Mouse (Mus musculus) liver, embryonic 11.5 days (tissue): ENCODE measurements around the gene Ptprn2. TPM values are rescaled to one million over a fixed set of nuclear protein-coding genes. Genes with fewer than 3 reads are reported as not detected.
A peak's percentile ranks its signal among the peaks of the same experiment; 100 is the strongest.

Experiments used
- ATAC-seq: fragments of 200-750 bp; cut with Nextera tagmentation; replicated peaks from 2 replicates; pipeline ENCODE4 v1.8.0; 2017; ENCODE audit warnings: moderate number of reproducible peaks, mild to moderate bottlenecking, moderate TSS enrichment, moderate library complexity; ENCODE audit not compliant: low FRiP score
- DNase-seq: peaks from one replicate; pipeline ENCODE4 v3.0.0-alpha.2; 2017; ENCODE audit warnings: low spot score
- H3K27ac ChIP-seq: fragments of 300-500 bp; sonication (generic); 2 replicates; pipeline ENCODE4 v1.5.1; 2014; ENCODE audit warnings: mild to moderate bottlenecking, low read depth, low read length, control low read depth
- H3K27me3 ChIP-seq: fragments of 300-500 bp; sonication (generic); replicated peaks from 2 replicates; pipeline ENCODE4 v1.6.1; 2014; ENCODE audit warnings: low read length, mixed read lengths; ENCODE audit not compliant: control insufficient read depth, insufficient read depth
- H3K36me3 ChIP-seq: fragments of 300-500 bp; sonication (generic); 2 replicates; pipeline ENCODE4 v1.6.1; 2014; ENCODE audit warnings: mild to moderate bottlenecking, low read length, moderate library complexity, mixed read lengths; ENCODE audit not compliant: control insufficient read depth, insufficient read depth
- H3K4me1 ChIP-seq: fragments of 300-500 bp; sonication (generic); replicated peaks from 2 replicates; pipeline ENCODE4 v1.6.1; 2014; ENCODE audit warnings: low read length, mixed read lengths; ENCODE audit not compliant: control insufficient read depth, insufficient read depth
- H3K4me2 ChIP-seq: fragments of 300-500 bp; sonication (generic); 2 replicates; pipeline ENCODE4 v1.6.1; 2014; ENCODE audit warnings: mild to moderate bottlenecking, control low read depth, moderate library complexity
- H3K4me3 ChIP-seq: fragments of 300-500 bp; sonication (generic); 2 replicates; pipeline ENCODE4 v1.5.1; 2014; ENCODE audit warnings: low read depth, low read length, control low read depth
- H3K9ac ChIP-seq: fragments of 300-500 bp; sonication (generic); 2 replicates; pipeline ENCODE4 v1.6.1; 2014; ENCODE audit warnings: low read depth, low read length, control low read depth
- H3K9me3 ChIP-seq: fragments of 300-500 bp; sonication (generic); 2 replicates; pipeline ENCODE4 v1.6.1; 2016; ENCODE audit warnings: low read length, inconsistent platforms, mixed read lengths; ENCODE audit not compliant: control insufficient read depth
- WGBS: fragments of 180-500 bp; shearing (Covaris S2); extraction: QIAGEN DNeasy Blood & Tissue Kit; methylation state at CpG from one replicate; pipeline ENCODE4 v1.1.7; 2014; 5-methylcytosine and 5-hydroxymethylcytosine counted together
- polyA plus RNA-seq: library from polyadenylated mRNA; unstranded; fragments of >200 nt; fragmentation: Nextera tagmentation; extraction: Ambion mirVana; gene quantifications from 2 replicates; pipeline ENCODE4 v1.2.1, GENCODE M21; 2014

Gene Ptprn2
- polyA plus RNA-seq, 1 experiment from 2014 or later = 0.11 TPM

DNA sequence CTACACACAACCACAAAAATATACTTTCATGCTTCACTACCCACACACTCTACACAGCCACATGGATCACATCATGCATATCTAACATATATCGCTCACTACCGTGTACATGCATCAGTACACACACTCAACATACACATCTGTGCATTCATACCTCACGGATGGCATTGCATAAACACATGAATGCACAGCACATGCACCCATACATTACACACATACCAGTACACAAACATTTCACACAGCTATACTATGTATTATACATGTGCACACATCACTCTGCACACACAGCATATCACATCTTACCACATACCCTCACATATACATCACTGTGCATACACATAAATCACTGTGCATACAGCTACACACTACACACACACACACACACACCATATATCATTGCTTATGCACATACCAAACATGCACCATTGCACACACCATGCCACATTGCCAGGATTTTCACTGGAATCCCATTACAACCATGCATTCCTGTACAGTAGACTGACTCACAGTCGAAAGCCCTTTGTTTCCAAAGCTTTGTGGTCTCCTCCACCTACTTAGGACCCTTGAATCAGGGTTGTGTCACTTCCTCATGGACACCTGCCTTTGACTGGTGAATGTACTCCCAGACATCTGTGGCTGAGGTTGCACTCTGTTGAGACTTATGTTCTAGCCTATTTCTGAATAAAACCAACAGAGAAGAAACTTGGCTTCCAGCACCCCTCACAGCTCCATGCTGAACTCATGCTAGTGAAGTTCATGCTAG is 607.0 kb downstream of the Ptprn2 start:
- no peaks in the 10 kb centered on the region for H3K27me3 ChIP-seq
- H3K4me1 ChIP-seq = no peaks in the 10 kb centered on the region
- H3K36me3 ChIP-seq = no peaks in the 10 kb centered on the region
- H3K9me3 ChIP-seq = no peaks in the 10 kb centered on the region
- H3K27ac ChIP-seq = no peak overlapping the region
- no peak overlapping the region for H3K9ac ChIP-seq
- 86% methylated on average over 4 of the region's 4 CpGs for WGBS
- H3K4me2 ChIP-seq = no peak overlapping the region
- no peak for DNase-seq
- no peak overlapping the region for H3K4me3 ChIP-seq
- ATAC-seq = no peak

DNA sequence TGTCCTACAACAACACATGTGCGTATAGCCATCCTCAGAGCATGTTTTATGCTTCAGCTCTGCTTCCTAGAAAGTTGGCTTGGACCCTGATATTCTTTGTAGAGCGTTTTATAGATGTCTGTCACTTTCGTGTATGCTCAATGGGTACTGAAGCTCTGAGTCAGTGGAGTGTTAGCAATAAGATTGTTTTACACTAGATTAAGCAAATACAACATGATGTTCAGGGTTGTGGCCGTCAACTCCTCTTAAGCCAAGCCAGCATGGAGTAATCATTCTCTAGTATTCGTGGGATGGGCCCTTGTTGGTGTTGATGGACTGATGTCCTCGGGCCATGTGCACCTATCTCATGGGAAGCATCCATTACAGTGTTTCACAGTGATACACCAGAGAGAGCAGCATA is 610.4 kb downstream of the Ptprn2 start:
- no peak for ATAC-seq
- H3K4me2 ChIP-seq = no peak overlapping the region
- WGBS = 74% methylated on average over 6 of the region's 6 CpGs
- no peak overlapping the region for H3K27ac ChIP-seq
- H3K36me3 ChIP-seq = no peaks in the 10 kb centered on the region
- DNase-seq = no peak
- H3K4me1 ChIP-seq = no peaks in the 10 kb centered on the region; the same call in 1 of the 2 replicates
- no peak overlapping the region for H3K4me3 ChIP-seq
- H3K27me3 ChIP-seq = no peaks in the 10 kb centered on the region
- H3K9ac ChIP-seq = no peak overlapping the region
- H3K9me3 ChIP-seq = no peaks in the 10 kb centered on the region

DNA sequence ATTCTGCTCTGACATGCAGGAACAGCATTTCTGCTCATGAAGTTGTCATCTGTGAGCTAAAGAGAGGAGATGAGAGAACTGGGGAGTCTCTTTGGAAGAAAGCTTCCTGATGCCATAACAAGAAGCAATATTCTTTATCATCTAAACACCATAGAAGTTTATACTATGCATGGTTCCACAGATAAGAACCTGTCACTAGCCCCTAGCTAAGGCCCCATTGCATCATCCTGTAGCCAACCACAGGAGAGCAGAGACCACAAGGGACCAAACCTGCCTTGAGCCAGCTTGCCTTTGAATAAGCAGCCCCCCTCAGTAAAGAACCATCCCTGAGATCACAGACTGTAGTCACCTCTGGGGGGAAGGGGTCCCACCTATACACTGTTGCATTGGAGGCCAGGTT is 612.8 kb downstream of the Ptprn2 start:
- H3K9ac ChIP-seq = no peak overlapping the region
- ATAC-seq (peak; percentile 76), DNase-seq (no peak)
- H3K4me3 ChIP-seq = no peak overlapping the region
- H3K4me1 ChIP-seq = no peaks in the 10 kb centered on the region; the same call in 1 of the 2 replicates
- no peak overlapping the region for H3K27ac ChIP-seq
- H3K4me2 ChIP-seq = no peak overlapping the region
- H3K36me3 ChIP-seq = no peaks in the 10 kb centered on the region
- H3K27me3 ChIP-seq = no peaks in the 10 kb centered on the region
- no peaks in the 10 kb centered on the region for H3K9me3 ChIP-seq

DNA sequence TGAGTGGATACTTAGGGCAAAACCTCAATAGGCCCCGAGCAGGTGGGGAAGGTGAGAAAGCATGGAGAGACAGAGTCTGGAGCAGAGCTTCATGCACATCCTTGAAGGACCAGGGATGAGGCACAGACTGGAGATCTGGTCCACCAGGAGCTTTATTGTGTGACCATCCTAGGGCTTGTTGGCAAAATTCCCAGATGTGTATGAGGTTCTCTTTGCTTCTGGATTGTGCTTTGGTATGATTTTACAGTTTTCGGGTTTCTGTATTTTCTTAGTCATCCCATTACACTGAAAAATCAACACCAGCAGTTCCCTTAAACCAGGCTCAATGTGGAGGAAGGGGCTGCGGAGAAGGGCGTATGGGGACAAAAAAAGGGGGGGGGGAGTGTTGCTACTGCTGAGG is 621.2 kb downstream of the Ptprn2 start:
- ATAC-seq (no peak), DNase-seq (no peak)
- Histone ChIP-seq H3K4me3 (no peak overlapping the region), H3K4me2 (no peak overlapping the region), H3K36me3 (no peaks in the 10 kb centered on the region), H3K9me3 (no peaks in the 10 kb centered on the region), H3K27ac (no peak overlapping the region), H3K4me1 (no peaks in the 10 kb centered on the region), H3K9ac (no peak overlapping the region), H3K27me3 (no peaks in the 10 kb centered on the region)
- 59% methylated on average over 4 of the region's 4 CpGs for WGBS

DNA sequence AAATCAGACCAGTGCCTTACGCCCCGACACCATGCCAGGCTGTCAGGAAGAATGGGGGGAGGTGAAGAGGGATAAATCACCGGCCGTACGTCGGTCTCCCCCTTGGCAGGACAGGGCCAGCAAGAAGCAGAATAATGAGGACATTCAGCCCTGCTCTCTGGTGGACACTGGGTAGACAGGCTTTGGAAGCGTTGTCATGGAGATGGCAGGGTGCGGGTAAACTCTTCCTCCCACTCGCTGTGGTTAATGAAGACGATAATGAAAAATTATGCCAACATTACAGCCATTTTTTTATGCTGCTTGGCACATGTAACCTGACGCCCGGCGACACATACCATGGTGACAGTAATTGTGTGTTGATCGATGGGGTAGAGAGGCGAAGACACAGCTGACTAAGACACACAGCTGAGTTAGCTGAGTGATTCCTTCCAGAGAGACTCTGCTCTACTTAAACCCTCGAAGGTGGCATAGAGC is 621.7 kb downstream of the Ptprn2 start:
- Histone ChIP-seq H3K9ac (no peak overlapping the region), H3K4me3 (no peak overlapping the region), H3K4me1 (no peaks in the 10 kb centered on the region), H3K27ac (no peak overlapping the region), H3K9me3 (no peaks in the 10 kb centered on the region), H3K4me2 (no peak overlapping the region), H3K27me3 (no peaks in the 10 kb centered on the region), H3K36me3 (no peaks in the 10 kb centered on the region)
- WGBS = 59% methylated on average over 16 of the region's 16 CpGs
- ATAC-seq (no peak), DNase-seq (no peak)

DNA sequence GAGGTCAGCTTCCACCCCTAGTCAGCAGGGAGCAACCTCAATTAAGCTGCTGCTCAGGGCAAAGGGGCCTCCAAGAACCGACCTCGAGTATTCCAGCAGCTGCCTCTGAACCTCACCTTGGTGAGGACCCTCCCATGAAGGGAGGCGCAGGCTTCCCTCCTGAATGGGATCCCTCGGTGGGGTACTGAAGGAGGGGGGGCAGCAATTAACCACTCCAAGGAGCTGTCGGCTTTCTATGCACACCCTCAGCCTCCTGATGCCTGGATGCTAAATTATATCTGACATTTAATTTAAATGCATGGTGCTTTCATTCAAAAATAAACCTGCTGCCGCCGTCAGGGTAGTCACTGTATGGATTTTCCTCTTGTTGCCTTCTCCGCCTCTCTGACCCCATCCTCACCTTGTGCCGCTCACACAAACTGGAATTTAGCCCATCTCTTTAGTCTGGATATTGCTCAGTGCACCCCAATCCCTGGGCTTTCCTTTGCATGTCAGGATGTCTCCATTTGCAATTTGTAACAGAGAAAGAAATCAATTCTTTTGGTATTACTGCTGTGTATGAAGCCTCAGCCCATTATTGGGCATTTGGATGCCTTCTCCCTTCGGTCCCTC is 629.8 kb downstream of the Ptprn2 start:
- Histone ChIP-seq H3K27ac (no peak overlapping the region), H3K36me3 (no peaks in the 10 kb centered on the region), H3K4me1 (no peaks in the 10 kb centered on the region), H3K27me3 (no peaks in the 10 kb centered on the region), H3K9ac (no peak overlapping the region), H3K4me2 (no peak overlapping the region), H3K4me3 (no peak overlapping the region), H3K9me3 (no peaks in the 10 kb centered on the region)
- ATAC-seq (no peak), DNase-seq (no peak)
- WGBS = 62% methylated on average over 10 of the region's 10 CpGs

DNA sequence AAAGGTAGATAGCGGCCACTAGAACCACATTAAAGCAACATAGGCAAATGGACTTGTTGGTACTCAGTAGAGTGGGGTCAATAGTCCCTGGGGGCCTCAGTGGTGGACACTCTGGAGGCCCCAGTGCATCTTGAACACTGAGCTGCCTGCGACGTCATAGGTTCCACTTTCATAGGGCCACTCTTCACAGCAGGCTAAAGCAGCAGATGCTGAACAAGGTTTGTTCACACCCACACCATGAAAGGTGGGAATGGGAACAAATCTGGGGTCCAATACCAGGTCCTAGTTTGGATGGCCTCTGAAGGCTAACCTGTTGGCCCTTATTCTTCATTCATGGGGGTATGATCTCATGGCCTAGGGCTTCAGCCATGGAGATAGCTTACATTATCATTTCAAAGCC is 641.6 kb downstream of the Ptprn2 start:
- no peak overlapping the region for H3K4me2 ChIP-seq
- H3K9me3 ChIP-seq = no peaks in the 10 kb centered on the region
- 88% methylated on average over 3 of the region's 3 CpGs for WGBS
- no peak overlapping the region for H3K4me3 ChIP-seq
- DNase-seq (no peak), ATAC-seq (no peak)
- H3K27ac ChIP-seq = no peak overlapping the region
- H3K9ac ChIP-seq = no peak overlapping the region
- H3K36me3 ChIP-seq = no peaks in the 10 kb centered on the region
- H3K27me3 ChIP-seq = no peaks in the 10 kb centered on the region
- no peaks in the 10 kb centered on the region for H3K4me1 ChIP-seq

DNA sequence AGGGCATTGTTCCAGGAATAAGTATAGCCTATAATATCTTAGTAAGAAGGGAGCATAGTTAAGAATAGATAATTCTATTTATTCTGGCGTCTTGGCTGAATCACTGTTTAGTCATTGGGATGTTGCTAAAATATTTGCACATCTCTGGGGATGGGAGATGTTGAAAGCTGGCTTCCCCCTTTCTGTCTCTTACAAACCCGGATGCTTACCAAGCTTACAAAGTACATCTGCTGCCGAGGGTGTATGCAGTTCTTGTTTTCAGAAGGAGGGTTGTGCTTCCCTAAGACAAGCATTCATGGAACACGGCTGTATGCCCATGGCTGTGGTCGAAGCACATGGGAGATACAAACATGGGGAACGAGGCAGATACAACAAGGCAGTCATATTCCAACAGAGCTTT is 642.0 kb downstream of the Ptprn2 start:
- ATAC-seq = no peak
- no peaks in the 10 kb centered on the region for H3K9me3 ChIP-seq
- H3K4me3 ChIP-seq = no peak overlapping the region
- no peak for DNase-seq
- WGBS = 74% methylated on average over 6 of the region's 6 CpGs
- no peaks in the 10 kb centered on the region for H3K27me3 ChIP-seq
- H3K27ac ChIP-seq = no peak overlapping the region
- H3K9ac ChIP-seq = no peak overlapping the region
- no peak overlapping the region for H3K4me2 ChIP-seq
- no peaks in the 10 kb centered on the region for H3K4me1 ChIP-seq
- no peaks in the 10 kb centered on the region for H3K36me3 ChIP-seq

DNA sequence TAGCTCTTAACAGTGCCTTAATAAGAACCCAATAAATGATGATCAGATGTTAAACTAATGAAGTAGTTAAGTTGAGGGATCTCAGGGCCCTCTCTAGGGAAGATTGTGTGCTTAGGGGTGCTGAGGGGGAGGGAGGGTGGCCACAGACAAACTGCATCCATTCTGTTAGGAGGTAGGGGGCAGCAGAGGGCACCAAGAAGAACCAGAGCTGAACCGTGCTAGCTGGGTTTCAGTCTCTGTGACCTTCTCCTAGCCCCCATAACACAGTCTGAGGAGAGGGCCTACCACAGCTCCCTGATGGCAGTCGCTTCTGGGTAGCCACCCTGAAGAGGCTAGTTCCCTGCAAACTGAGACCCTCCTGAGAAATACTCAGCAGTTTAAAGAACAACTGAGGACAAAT is 646.6 kb downstream of the Ptprn2 start:
- H3K4me2 ChIP-seq = no peak overlapping the region
- no peak overlapping the region for H3K9ac ChIP-seq
- WGBS = 11% methylated on average over 2 of the region's 2 CpGs
- no peak overlapping the region for H3K4me3 ChIP-seq
- DNase-seq (no peak), ATAC-seq (no peak; the same call in 1 of the 2 replicates)
- no peaks in the 10 kb centered on the region for H3K4me1 ChIP-seq
- no peak overlapping the region for H3K27ac ChIP-seq
- H3K27me3 ChIP-seq = no peaks in the 10 kb centered on the region
- no peaks in the 10 kb centered on the region for H3K36me3 ChIP-seq
- no peaks in the 10 kb centered on the region for H3K9me3 ChIP-seq
